Mouse (Mus musculus) B cell, adult 62 days (primary cell): Measurements from ENCODE around the gene Mapk12. TPM values are rescaled to one million over a fixed set of nuclear protein-coding genes. Genes with fewer than 3 reads are reported as not detected.

Experiments
- total RNA-seq: library from RNA; stranded (reverse); gene quantifications from 4 replicates; pipeline ENCODE4 v1.2.4, GENCODE M21; 2023

The Mapk12 gene
- total RNA-seq: 14.5 to 18.8 TPM (median 16.9 TPM) in 4 replicates

GRCm38 (mm10) chr15:89140659-89141252, at the start of gene Mapk12:
Mapk12 (minus strand) TSS chr15:89140703.

DNA sequence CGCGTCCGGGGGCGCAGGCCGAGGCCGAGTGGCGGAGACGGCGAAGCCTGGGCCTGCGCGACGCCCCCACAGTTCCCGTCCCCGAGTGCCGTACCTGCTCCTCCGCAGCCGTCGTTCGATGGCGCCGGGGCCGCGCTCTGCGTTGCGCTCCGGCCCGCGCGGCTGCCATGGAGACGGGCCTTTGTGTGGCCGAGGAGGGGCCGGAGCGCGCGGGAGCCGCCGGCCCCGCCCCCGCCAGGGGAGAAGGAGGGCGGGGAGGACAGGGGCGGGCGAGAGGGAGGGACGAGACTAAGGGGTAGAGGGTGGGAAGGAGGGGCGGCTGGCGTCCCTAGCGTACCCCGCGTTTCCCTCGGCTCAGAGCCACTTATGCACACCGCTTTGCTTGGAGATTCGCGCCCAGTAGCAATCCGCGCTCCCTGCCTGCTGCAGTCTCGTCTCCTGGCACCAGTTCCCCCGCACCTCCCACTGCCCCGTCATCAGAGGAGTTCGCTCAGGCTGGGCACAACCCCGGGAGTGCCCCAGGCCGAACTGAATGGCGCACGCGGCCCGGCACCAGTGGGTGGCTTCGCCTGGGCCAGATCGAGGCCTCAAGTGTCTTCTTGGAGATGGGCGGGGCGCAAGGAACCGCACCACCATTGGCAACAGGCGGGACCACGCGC, 40.2 kb upstream of the Mapk12 start, which contains the start of gene Plxnb2:
Gene Plxnb2, minus strand, starts transcription at position 218 of the 659 bp plus-strand sequence.

DNA sequence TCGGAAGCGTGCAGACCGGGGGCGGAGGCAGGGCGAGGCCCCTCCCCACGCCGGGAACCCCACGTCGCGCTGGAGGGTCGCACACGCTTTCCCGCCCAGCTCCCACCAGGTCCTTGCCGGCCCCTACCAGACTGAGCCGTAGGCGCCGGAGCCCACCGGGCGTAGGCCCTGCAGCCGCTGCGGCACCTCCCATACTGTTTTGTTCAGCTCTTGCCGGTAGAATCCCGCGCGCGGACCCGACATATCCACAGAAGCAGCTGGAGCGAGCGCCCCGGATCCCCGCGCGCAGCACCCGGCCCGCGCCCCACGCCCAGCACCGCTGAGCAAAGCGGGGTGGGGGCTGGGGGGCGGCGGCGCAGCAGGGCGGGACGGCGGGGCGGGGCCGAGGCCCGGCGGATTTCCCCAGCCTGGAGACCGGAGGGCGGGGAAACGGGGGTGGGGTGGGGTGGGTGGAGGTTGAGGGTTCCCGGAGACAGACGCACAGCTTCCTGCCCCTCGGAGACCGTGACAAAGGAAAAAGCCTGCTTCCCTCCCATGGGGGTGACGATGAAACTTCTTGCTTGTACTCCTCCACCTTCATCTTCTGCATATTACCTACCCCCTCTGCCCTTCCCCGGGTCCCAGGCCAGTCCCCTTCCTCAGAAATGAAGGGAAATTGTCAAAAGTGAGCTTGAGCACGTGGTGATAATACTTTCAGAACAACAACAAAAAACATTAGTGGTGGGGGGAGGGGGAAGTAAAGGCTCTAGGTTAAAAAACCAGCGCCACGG, 9.0 kb upstream of the Mapk12 start, which contains the start of gene Mapk11:
Gene Mapk11, minus strand, starts transcription at position 358 of the 770 bp plus-strand sequence.

DNA sequence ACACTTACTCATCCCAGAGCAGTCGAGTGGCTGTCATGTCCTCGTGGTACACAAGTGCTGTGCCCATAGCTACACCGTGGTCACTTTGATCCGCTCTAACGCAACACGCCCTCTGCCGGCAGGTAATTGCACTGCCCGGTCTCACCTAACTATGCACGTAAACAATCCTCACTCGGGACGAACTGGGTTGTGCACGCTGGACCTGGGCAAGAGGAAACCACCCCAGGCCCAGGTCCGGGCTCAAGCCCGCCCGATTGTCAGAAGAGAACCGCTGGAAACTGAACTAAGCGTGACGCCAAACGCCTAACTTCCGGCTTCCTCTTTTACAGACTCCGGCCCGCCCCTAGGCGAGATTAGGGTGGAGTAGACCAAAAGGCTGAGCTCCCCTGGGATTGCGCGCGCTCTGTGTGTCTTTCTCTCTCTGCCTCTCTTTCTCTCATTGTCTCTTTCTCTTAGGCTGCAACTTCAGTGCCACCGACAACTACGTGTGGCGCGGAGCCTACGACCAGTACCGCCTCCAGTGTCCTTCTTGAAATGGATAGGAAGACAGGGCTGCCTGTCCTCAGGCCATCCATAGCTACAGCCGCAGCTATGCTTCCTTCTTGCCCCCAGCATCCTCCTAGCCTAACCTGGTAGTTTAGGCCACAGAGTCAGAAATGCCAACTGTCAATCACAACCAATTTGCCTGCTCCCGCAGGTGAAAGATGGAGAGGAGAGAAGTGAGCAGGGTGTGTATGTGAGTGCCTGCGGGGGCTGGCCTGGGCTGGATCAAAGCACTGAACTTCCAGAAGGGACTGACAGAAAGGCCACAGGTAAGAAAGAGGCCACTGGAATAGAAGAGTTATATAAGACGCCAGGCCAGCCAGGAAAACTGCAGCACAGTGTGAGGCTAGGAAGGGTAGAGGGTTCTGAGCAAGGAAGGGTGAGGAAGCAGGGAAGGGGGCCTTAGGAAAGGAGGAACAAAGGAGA, 11.8 kb downstream of the Mapk12 start, which contains the start of gene Hdac10:
Gene Hdac10, minus strand, starts transcription at position 319 of the 969 bp plus-strand sequence.

DNA sequence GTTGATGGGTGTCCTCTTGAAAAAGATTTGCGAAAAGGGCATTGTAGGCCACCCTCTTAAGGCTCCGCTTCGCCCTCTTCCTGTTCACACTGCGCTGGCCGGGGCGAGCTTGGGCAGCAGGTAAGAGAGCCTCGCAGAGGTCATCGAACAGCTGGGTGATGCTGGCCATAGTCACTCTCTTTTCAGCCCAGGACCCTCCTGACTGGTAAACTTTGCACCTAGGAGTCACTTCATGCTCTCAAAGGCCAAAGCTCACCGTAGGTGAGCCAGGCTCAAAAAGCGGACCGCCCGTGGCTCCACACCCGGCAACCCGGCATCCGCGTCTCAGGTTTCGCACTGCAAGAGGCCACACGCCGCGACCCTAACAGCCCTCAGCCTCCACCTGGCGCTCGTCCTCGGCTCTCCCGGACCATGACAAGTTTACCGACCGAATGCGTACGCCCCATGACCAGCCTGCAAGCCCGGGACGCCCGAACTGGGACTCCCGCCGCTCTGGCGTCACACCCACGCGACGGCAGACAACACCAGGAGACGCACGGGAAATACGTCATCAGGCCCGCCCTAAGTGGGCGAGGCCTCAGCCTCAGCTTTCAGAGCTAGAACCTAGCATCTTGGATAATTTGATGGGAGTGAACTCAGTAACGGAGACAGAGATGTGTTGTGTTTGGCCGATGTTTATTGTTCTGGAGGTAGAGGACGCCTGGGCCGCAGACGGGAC, 17.7 kb downstream of the Mapk12 start, which contains the start of gene Tubgcp6:
Gene Tubgcp6, minus strand, starts transcription at position 464 of the 718 bp plus-strand sequence.

DNA sequence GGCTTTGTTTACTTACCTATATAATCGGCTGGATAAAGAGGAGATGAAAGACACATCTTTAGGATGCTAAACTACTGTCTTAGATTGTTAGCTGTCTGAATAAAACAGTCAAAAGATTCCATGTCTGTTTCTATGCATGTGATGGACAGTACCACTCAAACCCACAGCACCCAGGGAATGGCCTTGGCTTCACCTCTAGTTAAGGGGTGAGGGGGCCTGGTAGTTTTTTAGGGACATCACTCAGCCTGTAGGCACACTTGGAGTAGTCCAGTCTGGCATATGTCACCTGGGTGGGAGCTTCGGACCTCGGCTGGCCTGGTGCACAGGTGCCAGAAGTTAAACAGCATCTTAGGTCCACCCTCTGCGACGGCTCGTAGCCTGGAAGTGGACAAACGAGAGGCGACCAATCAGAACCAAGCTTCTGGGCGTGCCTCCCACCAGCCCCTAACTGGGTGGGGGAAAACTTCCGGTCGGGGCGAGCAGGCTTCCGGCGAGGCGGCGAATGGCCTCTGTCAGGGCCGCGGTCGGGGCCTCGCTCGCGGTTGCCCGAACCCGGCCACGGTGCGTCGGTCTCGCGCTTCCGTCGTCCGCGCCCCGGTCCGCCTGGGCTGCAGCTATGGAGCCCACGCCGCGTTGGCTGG, 51.8 kb downstream of the Mapk12 start, which contains the start of gene Selenoo:
Gene Selenoo, plus strand, starts transcription at position 478 of the 641 bp plus-strand sequence.

Other genes with a start within 250 kb of the Mapk12 start
- gene Ttll8, start 186.3 kb downstream of the Mapk12 start, total RNA-seq: not detected in 4 replicates
- gene Mlc1, start 161.7 kb downstream of the Mapk12 start, total RNA-seq: not detected in 4 replicates
- not detected in 4 replicates for gene Mov10l1, start 157.8 kb downstream of the Mapk12 start, total RNA-seq
- gene Panx2, start 81.0 kb downstream of the Mapk12 start, total RNA-seq: not detected in 4 replicates
- gene Trabd, start 65.6 kb downstream of the Mapk12 start, total RNA-seq: 50.2 to 57.3 TPM (median 52.9 TPM) in 4 replicates
- 23.2 to 26.5 TPM (median 23.9 TPM) in 4 replicates for gene Selenoo, start 51.6 kb downstream of the Mapk12 start, total RNA-seq
- gene Tubgcp6, start 17.6 kb downstream of the Mapk12 start, total RNA-seq: 55.4 to 58.7 TPM (median 55.8 TPM) in 4 replicates
- gene Hdac10, start 12.0 kb downstream of the Mapk12 start, total RNA-seq: 83.7 to 94.1 TPM (median 89.5 TPM) in 4 replicates
- 73.3 to 78.7 TPM (median 77.4 TPM) in 4 replicates for gene Mapk11, start 8.9 kb upstream of the Mapk12 start, total RNA-seq
- gene Plxnb2, start 40.1 kb upstream of the Mapk12 start, total RNA-seq: 9.1 to 12.3 TPM (median 11.3 TPM) in 4 replicates
- 29.9 to 37.7 TPM (median 32.6 TPM) in 4 replicates for gene Dennd6b, start 55.8 kb upstream of the Mapk12 start, total RNA-seq
- 53.3 to 62.4 TPM (median 58.4 TPM) in 4 replicates for gene Ppp6r2, start 70.8 kb upstream of the Mapk12 start, total RNA-seq
- 238 to 267 TPM (median 247 TPM) in 4 replicates for gene Sbf1, start 174.6 kb upstream of the Mapk12 start, total RNA-seq
- not detected in 4 replicates for gene Adm2, start 182.0 kb upstream of the Mapk12 start, total RNA-seq
- not detected in 4 replicates for gene Miox, start 193.7 kb upstream of the Mapk12 start, total RNA-seq
- 38.4 to 46.3 TPM (median 41.9 TPM) in 4 replicates for gene Lmf2, start 215.0 kb upstream of the Mapk12 start, total RNA-seq
- gene Ncaph2, start 215.0 kb upstream of the Mapk12 start, total RNA-seq: 121 to 132 TPM (median 123 TPM) in 4 replicates
- gene Sco2, start 233.1 kb upstream of the Mapk12 start, total RNA-seq: 14.3 to 17.6 TPM (median 15.7 TPM) in 4 replicates
- 0.50 to 1.0 TPM (median 0.87 TPM) in 4 replicates for gene Tymp, start 236.3 kb upstream of the Mapk12 start, total RNA-seq
- not detected in 4 replicates for gene Odf3b, start 238.6 kb upstream of the Mapk12 start, total RNA-seq
- gene Klhdc7b, start 244.2 kb upstream of the Mapk12 start, total RNA-seq: not detected in 4 replicates